Mouse (Mus musculus): ENCODE measurements around the gene Poln.

- TF ChIP-seq USF1 (IDR thresholded peaks at IDR 0.05; ENCODE audit: low read depth) (no peak), MAX (IDR thresholded peaks at IDR 0.05; ENCODE audit: low read depth) (no peak), POLR2A (IDR thresholded peaks at IDR 0.05; ENCODE audit: insufficient read length, low read depth) (no peak), TCF12 (IDR thresholded peaks at IDR 0.05; ENCODE audit: insufficient read depth, poor library complexity, severe bottlenecking) (no peak), MYOD1 (IDR thresholded peaks at IDR 0.05; ENCODE audit: control insufficient read depth in 1 of 3, insufficient read length in 2 of 3, low read depth in 2 of 3) (peak in 2 of 3 experiments; percentile 32 to 54), CEBPB (IDR thresholded peaks at IDR 0.05; ENCODE audit: insufficient read depth, poor library complexity, severe bottlenecking) (no peak), REST (IDR thresholded peaks at IDR 0.05; ENCODE audit: insufficient read depth, insufficient read length) (no peak), POLR2AphosphoS2 (IDR thresholded peaks at IDR 0.05; ENCODE audit: insufficient read length, low read depth) (no peak), SRF (IDR thresholded peaks at IDR 0.05; ENCODE audit: control insufficient read depth, insufficient read length, low read depth) (no peak), TCF3 (IDR thresholded peaks at IDR 0.05; ENCODE audit: insufficient read length, low read depth) (no peak)
Measured at GRCm38 (mm10) chr5:34201396-34201795, 32.1 kb upstream of the Poln start.

Data from myocyte (in vitro differentiated cells).